Mouse (Mus musculus) embryonic facial prominence, embryonic 11.5 days (tissue): Measurements from ENCODE around the gene Esr1. TPM values are rescaled to one million over a fixed set of nuclear protein-coding genes. Genes with fewer than 3 reads are reported as not detected.

Source experiments
- ATAC-seq: fragments of 200-750 bp; cut with Nextera tagmentation; replicated peaks from 2 replicates; pipeline ENCODE4 v1.8.0; 2017; ENCODE audit warnings: low read depth; ENCODE audit not compliant: insufficient number of reproducible peaks, low FRiP score, low TSS enrichment
- DNase-seq: peaks from one replicate; pipeline ENCODE4 v3.0.0-alpha.2; 2015; ENCODE audit warnings: low spot score
- H3K27ac ChIP-seq: fragments of 300-500 bp; sonication (generic); replicated peaks from 2 replicates; pipeline ENCODE4 v1.5.1; 2014; ENCODE audit warnings: mild to moderate bottlenecking, low read depth, low read length, control low read depth
- H3K27me3 ChIP-seq: fragments of 300-500 bp; sonication (generic); 2 replicates; pipeline ENCODE4 v1.6.1; 2014; ENCODE audit warnings: mild to moderate bottlenecking, low read length, moderate library complexity, mixed read lengths; ENCODE audit not compliant: control insufficient read depth, insufficient read depth
- H3K36me3 ChIP-seq: fragments of 300-500 bp; sonication (generic); replicated peaks from 2 replicates; pipeline ENCODE4 v1.6.1; 2014; ENCODE audit warnings: low read depth, mild to moderate bottlenecking, low read length, moderate library complexity, mixed read lengths; ENCODE audit not compliant: control insufficient read depth, insufficient read depth
- H3K4me1 ChIP-seq: fragments of 300-500 bp; sonication (generic); 2 replicates; pipeline ENCODE4 v1.6.1; 2014; ENCODE audit warnings: low read length, mixed read lengths; ENCODE audit not compliant: control insufficient read depth, insufficient read depth
- H3K4me2 ChIP-seq: fragments of 300-500 bp; sonication (generic); 2 replicates; pipeline ENCODE4 v1.6.1; 2014; ENCODE audit warnings: low read depth, mild to moderate bottlenecking, control low read depth, low read length, moderate library complexity
- H3K4me3 ChIP-seq: fragments of 300-500 bp; sonication (generic); 2 replicates; pipeline ENCODE4 v1.5.1; 2014; ENCODE audit warnings: low read depth, low read length, control low read depth
- H3K9ac ChIP-seq: fragments of 300-500 bp; sonication (generic); replicated peaks from 2 replicates; pipeline ENCODE4 v1.6.1; 2014; ENCODE audit warnings: mild to moderate bottlenecking, control low read depth, low read length
- H3K9me3 ChIP-seq: fragments of 300-500 bp; sonication (generic); replicated peaks from 2 replicates; pipeline ENCODE4 v1.6.1; 2016; ENCODE audit warnings: mild to moderate bottlenecking, low read length, inconsistent platforms, mixed read lengths; ENCODE audit not compliant: control insufficient read depth
- WGBS: fragments of 180-500 bp; shearing (Covaris S2); extraction: QIAGEN DNeasy Blood & Tissue Kit; methylation state at CpG from one replicate; pipeline ENCODE4 v1.1.7; 2014; 5-methylcytosine and 5-hydroxymethylcytosine counted together
- polyA plus RNA-seq: library from polyadenylated mRNA; unstranded; fragments of >200 nt; fragmentation: Nextera tagmentation; extraction: Ambion mirVana; gene quantifications from 2 replicates; pipeline ENCODE4 v1.2.1, GENCODE M21; 2014

Esr1 gene
- polyA plus RNA-seq, 1 experiment from 2014 or later: 0.10 TPM

- H3K4me3 ChIP-seq: no peak overlapping the region
- H3K27me3 ChIP-seq: no peaks in the 10 kb centered on the region
- no peaks in the 10 kb centered on the region for H3K9me3 ChIP-seq
- H3K4me1 ChIP-seq: no peaks in the 10 kb centered on the region
- no peaks in the 10 kb centered on the region for H3K36me3 ChIP-seq
- ATAC-seq: no peak
- no peak overlapping the region for H3K9ac ChIP-seq
- DNase-seq: no peak
- H3K4me2 ChIP-seq: no peak overlapping the region
- no peak overlapping the region for H3K27ac ChIP-seq
Measured at GRCm38 (mm10) chr10:5012004-5012403, 400.6 kb downstream of the Esr1 start.

GRCm38 (mm10) chr10:5014976-5015375 is 403.6 kb downstream of the Esr1 start:
- no peak for ATAC-seq
- Histone ChIP-seq H3K4me3 (no peak overlapping the region), H3K9me3 (no peaks in the 10 kb centered on the region), H3K27me3 (no peaks in the 10 kb centered on the region), H3K9ac (no peak overlapping the region), H3K4me1 (no peaks in the 10 kb centered on the region), H3K36me3 (no peaks in the 10 kb centered on the region), H3K27ac (no peak overlapping the region), H3K4me2 (no peak overlapping the region)
- WGBS: 88% methylated on average over 1 of the region's 1 CpGs
- DNase-seq: no peak

- H3K27ac ChIP-seq: no peak overlapping the region
- no peaks in the 10 kb centered on the region for H3K4me1 ChIP-seq
- no peaks in the 10 kb centered on the region for H3K27me3 ChIP-seq
- 69% methylated on average over 1 of the region's 1 CpGs for WGBS
- H3K4me2 ChIP-seq: no peak overlapping the region
- no peak for DNase-seq
- no peak for ATAC-seq
- H3K36me3 ChIP-seq: no peaks in the 10 kb centered on the region
- H3K9ac ChIP-seq: no peak overlapping the region
- no peak overlapping the region for H3K4me3 ChIP-seq
- no peaks in the 10 kb centered on the region for H3K9me3 ChIP-seq
Measured at GRCm38 (mm10) chr10:5017148-5017547, 405.8 kb downstream of the Esr1 start.

GRCm38 (mm10) chr10:5025906-5026305 is 414.5 kb downstream of the Esr1 start:
- H3K27me3 ChIP-seq: no peaks in the 10 kb centered on the region
- no peaks in the 10 kb centered on the region for H3K36me3 ChIP-seq
- H3K4me1 ChIP-seq: no peaks in the 10 kb centered on the region
- DNase-seq (no peak), ATAC-seq (no peak)
- H3K9me3 ChIP-seq: no peaks in the 10 kb centered on the region
- no peak overlapping the region for H3K27ac ChIP-seq
- no peak overlapping the region for H3K4me3 ChIP-seq
- H3K4me2 ChIP-seq: no peak overlapping the region
- H3K9ac ChIP-seq: no peak overlapping the region
- WGBS: 95% methylated on average over 4 of the region's 4 CpGs

- Histone ChIP-seq H3K27ac (no peak overlapping the region), H3K27me3 (no peaks in the 10 kb centered on the region), H3K9me3 (no peaks in the 10 kb centered on the region), H3K36me3 (no peaks in the 10 kb centered on the region), H3K4me1 (no peaks in the 10 kb centered on the region), H3K9ac (no peak overlapping the region), H3K4me2 (no peak overlapping the region), H3K4me3 (no peak overlapping the region)
- no peak for ATAC-seq
- DNase-seq: no peak
- 82% methylated on average over 1 of the region's 1 CpGs for WGBS
Measured at GRCm38 (mm10) chr10:5027208-5027607, 415.8 kb downstream of the Esr1 start.

GRCm38 (mm10) chr10:5028301-5028700 is 416.9 kb downstream of the Esr1 start:
- Histone ChIP-seq H3K27ac (no peak overlapping the region), H3K36me3 (no peaks in the 10 kb centered on the region), H3K9ac (no peak overlapping the region), H3K27me3 (no peaks in the 10 kb centered on the region), H3K4me1 (no peaks in the 10 kb centered on the region), H3K9me3 (no peaks in the 10 kb centered on the region), H3K4me2 (no peak overlapping the region), H3K4me3 (no peak overlapping the region)
- 83% methylated on average over 9 of the region's 9 CpGs for WGBS
- ATAC-seq (no peak), DNase-seq (no peak)

- Histone ChIP-seq H3K4me3 (no peak overlapping the region), H3K36me3 (no peaks in the 10 kb centered on the region), H3K27me3 (no peaks in the 10 kb centered on the region), H3K4me2 (no peak overlapping the region), H3K9ac (no peak overlapping the region), H3K9me3 (no peaks in the 10 kb centered on the region), H3K27ac (no peak overlapping the region), H3K4me1 (no peaks in the 10 kb centered on the region)
- ATAC-seq (no peak), DNase-seq (no peak)
- WGBS: 79% methylated on average over 2 of the region's 2 CpGs
Measured at GRCm38 (mm10) chr10:5029161-5029560, 417.8 kb downstream of the Esr1 start.

- Histone ChIP-seq H3K4me3 (no peak overlapping the region), H3K4me1 (no peaks in the 10 kb centered on the region), H3K27ac (no peak overlapping the region), H3K27me3 (no peaks in the 10 kb centered on the region), H3K36me3 (no peaks in the 10 kb centered on the region), H3K4me2 (no peak overlapping the region), H3K9ac (no peak overlapping the region), H3K9me3 (no peaks in the 10 kb centered on the region)
- ATAC-seq (no peak), DNase-seq (no peak)
- 90% methylated on average over 1 of the region's 1 CpGs for WGBS
Measured at GRCm38 (mm10) chr10:5029883-5030282, 418.5 kb downstream of the Esr1 start.
